Mouse (Mus musculus) intestine, embryonic 15.5 days (tissue): Measurements from ENCODE around the gene Cbr4. TPM values are rescaled to one million over a fixed set of nuclear protein-coding genes. Genes with fewer than 3 reads are reported as not detected.

ENCODE experiments used
- ATAC-seq: fragments of 200-750 bp; cut with Nextera tagmentation; 2 replicates; pipeline ENCODE4 v1.8.0; 2017; ENCODE audit warnings: moderate TSS enrichment, moderate library complexity
- H3K27ac ChIP-seq: fragments of 300-500 bp; sonication (generic); 2 replicates; pipeline ENCODE4 v1.5.1; 2015; ENCODE audit warnings: mild to moderate bottlenecking, inconsistent platforms
- H3K27me3 ChIP-seq: fragments of 300-500 bp; sonication (generic); replicated peaks from 2 replicates; pipeline ENCODE4 v1.6.1; 2015; ENCODE audit warnings: inconsistent platforms
- H3K36me3 ChIP-seq: fragments of 300-500 bp; sonication (generic); 2 replicates; pipeline ENCODE4 v1.6.1; 2015; ENCODE audit warnings: inconsistent platforms
- H3K4me1 ChIP-seq: fragments of 300-500 bp; sonication (generic); replicated peaks from 2 replicates; pipeline ENCODE4 v1.6.1; 2015; ENCODE audit warnings: inconsistent platforms
- H3K4me2 ChIP-seq: fragments of 300-500 bp; sonication (generic); replicated peaks from 2 replicates; pipeline ENCODE4 v1.6.1; 2015; ENCODE audit warnings: mild to moderate bottlenecking, inconsistent platforms
- H3K4me3 ChIP-seq: fragments of 300-500 bp; sonication (generic); replicated peaks from 2 replicates; pipeline ENCODE4 v1.5.1; 2015; ENCODE audit warnings: inconsistent platforms
- H3K9ac ChIP-seq: fragments of 300-500 bp; sonication (generic); 2 replicates; pipeline ENCODE4 v1.6.1; 2015; ENCODE audit warnings: inconsistent platforms
- H3K9me3 ChIP-seq: fragments of 300-500 bp; sonication (generic); 2 replicates; pipeline ENCODE4 v1.6.1; 2016; ENCODE audit warnings: inconsistent platforms
- WGBS: fragments of 180-500 bp; shearing (Covaris S2); methylation state at CpG from one replicate; pipeline ENCODE4 v1.1.7; 2015; 5-methylcytosine and 5-hydroxymethylcytosine counted together
- polyA plus RNA-seq: library from polyadenylated mRNA; unstranded; fragments of >200 nt; fragmentation: Nextera tagmentation; extraction: Ambion mirVana; gene quantifications from 2 replicates; pipeline ENCODE4 v1.2.1, GENCODE M21; 2015

Cbr4 gene
- polyA plus RNA-seq, 1 experiment from 2014 or later = 34.1 TPM

- Histone ChIP-seq H3K4me1 (no peaks in the 10 kb centered on the region), H3K4me2 (no peak overlapping the region), H3K4me3 (no peak overlapping the region), H3K27ac (no peak overlapping the region), H3K9me3 (no peaks in the 10 kb centered on the region), H3K36me3 (peaks cover 11% of the 10 kb centered on the region; the same call in 1 of the 2 replicates), H3K9ac (no peak overlapping the region), H3K27me3 (no peaks in the 10 kb centered on the region)
- 86% methylated on average over 5 of the region's 5 CpGs for WGBS
- no peak for ATAC-seq
Measured at GRCm38 (mm10) chr8:61532831-61533230, 45.3 kb downstream of the Cbr4 start.

- WGBS = 52% methylated on average over 16 of the region's 16 CpGs
- ATAC-seq = peak; percentile 68
- Histone ChIP-seq H3K9ac (no peak overlapping the region), H3K36me3 (peaks cover 15% of the 10 kb centered on the region; the same call in 1 of the 2 replicates), H3K4me3 (no peak overlapping the region), H3K4me2 (no peak overlapping the region), H3K4me1 (no peaks in the 10 kb centered on the region), H3K9me3 (no peaks in the 10 kb centered on the region), H3K27ac (no peak overlapping the region), H3K27me3 (no peaks in the 10 kb centered on the region)
Measured at GRCm38 (mm10) chr8:61533356-61533926, 45.9 kb downstream of the Cbr4 start.

- H3K27me3 ChIP-seq = no peaks in the 10 kb centered on the region
- H3K9me3 ChIP-seq = no peaks in the 10 kb centered on the region
- WGBS = 80% methylated on average over 11 of the region's 11 CpGs
- no peak overlapping the region for H3K4me2 ChIP-seq
- ATAC-seq = no peak
- H3K9ac ChIP-seq = no peak overlapping the region
- H3K4me1 ChIP-seq = no peaks in the 10 kb centered on the region
- no peak overlapping the region for H3K27ac ChIP-seq
- H3K4me3 ChIP-seq = no peak overlapping the region
- H3K36me3 ChIP-seq = peaks cover 12% of the 10 kb centered on the region; the same call in 1 of the 2 replicates
Measured at GRCm38 (mm10) chr8:61535472-61535871, 47.9 kb downstream of the Cbr4 start.

- H3K27me3 ChIP-seq = no peaks in the 10 kb centered on the region
- H3K36me3 ChIP-seq = 0 out of 2 replicates have a peak, but pooled peaks cover 6% of the 10 kb centered on the region
- no peak overlapping the region for H3K4me3 ChIP-seq
- ATAC-seq = no peak
- H3K4me2 ChIP-seq = no peak overlapping the region
- H3K27ac ChIP-seq = no peak overlapping the region
- H3K9ac ChIP-seq = no peak overlapping the region
- no peaks in the 10 kb centered on the region for H3K4me1 ChIP-seq
- H3K9me3 ChIP-seq = no peaks in the 10 kb centered on the region
- 79% methylated on average over 5 of the region's 5 CpGs for WGBS
Measured at GRCm38 (mm10) chr8:61537471-61537870, 49.9 kb downstream of the Cbr4 start.

- H3K27me3 ChIP-seq = no peaks in the 10 kb centered on the region
- no peaks in the 10 kb centered on the region for H3K9me3 ChIP-seq
- peak; percentile 74 for ATAC-seq
- H3K4me1 ChIP-seq = 0 out of 2 replicates have a peak, but pooled peaks cover 5% of the 10 kb centered on the region
- H3K9ac ChIP-seq = no peak overlapping the region
- H3K4me3 ChIP-seq = no peak overlapping the region
- 0 out of 2 replicates have a peak, but pooled peaks cover 11% of the 10 kb centered on the region for H3K36me3 ChIP-seq
- 39% methylated on average over 7 of the region's 7 CpGs for WGBS
- no peak overlapping the region for H3K4me2 ChIP-seq
- no peak overlapping the region for H3K27ac ChIP-seq
Measured at GRCm38 (mm10) chr8:61539828-61540500, 52.4 kb downstream of the Cbr4 start.

GRCm38 (mm10) chr8:61549585-61549984, 62.1 kb downstream of the Cbr4 start:
- ATAC-seq = no peak
- WGBS = 76% methylated on average over 40 of the region's 41 CpGs
- peaks cover 3% of the 10 kb centered on the region; the same call in 1 of the 2 replicates for H3K4me1 ChIP-seq
- no peaks in the 10 kb centered on the region for H3K27me3 ChIP-seq
- no peak overlapping the region for H3K27ac ChIP-seq
- H3K4me3 ChIP-seq = no peak overlapping the region
- H3K4me2 ChIP-seq = no peak overlapping the region
- H3K36me3 ChIP-seq = peaks cover 17% of the 10 kb centered on the region
- 0 out of 2 replicates have a peak, but pooled peaks cover 4% of the 10 kb centered on the region for H3K9me3 ChIP-seq
- H3K9ac ChIP-seq = no peak overlapping the region

GRCm38 (mm10) chr8:61550006-61550748, 62.6 kb downstream of the Cbr4 start:
- Histone ChIP-seq H3K4me1 (peaks cover 5% of the 10 kb centered on the region), H3K4me3 (no peak overlapping the region), H3K9ac (no peak overlapping the region), H3K36me3 (peaks cover 17% of the 10 kb centered on the region), H3K4me2 (no peak overlapping the region), H3K27me3 (no peaks in the 10 kb centered on the region), H3K9me3 (0 out of 2 replicates have a peak, but pooled peaks cover 4% of the 10 kb centered on the region), H3K27ac (no peak overlapping the region)
- 64% methylated on average over 27 of the region's 27 CpGs for WGBS
- no peak for ATAC-seq

GRCm38 (mm10) chr8:61552221-61552620, 64.7 kb downstream of the Cbr4 start:
- ATAC-seq = no peak
- peaks cover 12% of the 10 kb centered on the region for H3K4me1 ChIP-seq
- no peak overlapping the region for H3K27ac ChIP-seq
- peaks cover 17% of the 10 kb centered on the region for H3K36me3 ChIP-seq
- H3K4me2 ChIP-seq = no peak overlapping the region
- H3K27me3 ChIP-seq = no peaks in the 10 kb centered on the region
- no peak overlapping the region for H3K4me3 ChIP-seq
- no peak overlapping the region for H3K9ac ChIP-seq
- 64% methylated on average over 6 of the region's 6 CpGs for WGBS
- 0 out of 2 replicates have a peak, but pooled peaks cover 4% of the 10 kb centered on the region for H3K9me3 ChIP-seq

GRCm38 (mm10) chr8:61552755-61553402, 65.3 kb downstream of the Cbr4 start:
- peaks cover 12% of the 10 kb centered on the region for H3K4me1 ChIP-seq
- H3K4me2 ChIP-seq = no peak overlapping the region
- no peak for ATAC-seq
- no peak overlapping the region for H3K27ac ChIP-seq
- no peak overlapping the region for H3K9ac ChIP-seq
- peaks cover 17% of the 10 kb centered on the region for H3K36me3 ChIP-seq
- H3K27me3 ChIP-seq = no peaks in the 10 kb centered on the region
- 65% methylated on average over 8 of the region's 8 CpGs for WGBS
- H3K4me3 ChIP-seq = no peak overlapping the region
- 0 out of 2 replicates have a peak, but pooled peaks cover 4% of the 10 kb centered on the region for H3K9me3 ChIP-seq

- no peak overlapping the region for H3K4me2 ChIP-seq
- H3K27ac ChIP-seq = no peak overlapping the region
- H3K27me3 ChIP-seq = no peaks in the 10 kb centered on the region
- peaks cover 19% of the 10 kb centered on the region for H3K4me1 ChIP-seq
- no peaks in the 10 kb centered on the region for H3K9me3 ChIP-seq
- H3K9ac ChIP-seq = no peak overlapping the region
- H3K36me3 ChIP-seq = no peaks in the 10 kb centered on the region
- ATAC-seq = no peak
- 63% methylated on average over 6 of the region's 6 CpGs for WGBS
- no peak overlapping the region for H3K4me3 ChIP-seq
Measured at GRCm38 (mm10) chr8:61555343-61555742, 67.8 kb downstream of the Cbr4 start.

- H3K4me1 ChIP-seq = peaks cover 20% of the 10 kb centered on the region
- H3K4me2 ChIP-seq = no peak overlapping the region
- no peaks in the 10 kb centered on the region for H3K27me3 ChIP-seq
- WGBS = 56% methylated on average over 8 of the region's 8 CpGs
- H3K9ac ChIP-seq = no peak overlapping the region
- H3K27ac ChIP-seq = no peak overlapping the region
- H3K36me3 ChIP-seq = no peaks in the 10 kb centered on the region
- H3K9me3 ChIP-seq = no peaks in the 10 kb centered on the region
- ATAC-seq = no peak
- H3K4me3 ChIP-seq = no peak overlapping the region
Measured at GRCm38 (mm10) chr8:61556219-61556618, 68.7 kb downstream of the Cbr4 start.
